Mouse (Mus musculus): Measurements from ENCODE around the gene Opn1sw.

GRCm38 (mm10) chr6:29394286-29394685, 6.0 kb upstream of the Opn1sw start:
- no peak for TF ChIP-seq MAFK (IDR thresholded peaks at IDR 0.05; ENCODE audit: insufficient read depth, low read depth, low read length)
- no peak for TF ChIP-seq ZNF384 (IDR thresholded peaks at IDR 0.05; ENCODE audit: low read depth, low read length)
- TF ChIP-seq CHD2 (IDR thresholded peaks at IDR 0.05; ENCODE audit: low read depth, low read length) = no peak

All from ES-E14 (cell line).